Mouse (Mus musculus) right cerebral cortex, postnatal 36 days (tissue): ENCODE data around the gene Nrn1.

Experiments used
- DNase-seq, 2 experiments: peaks; one replicate each; pipeline ENCODE4 v3.0.0; 2022; ENCODE audit warnings: low spot score in 2 of 2, mixed read lengths in 1 of 2

Gene Nrn1

DNA sequence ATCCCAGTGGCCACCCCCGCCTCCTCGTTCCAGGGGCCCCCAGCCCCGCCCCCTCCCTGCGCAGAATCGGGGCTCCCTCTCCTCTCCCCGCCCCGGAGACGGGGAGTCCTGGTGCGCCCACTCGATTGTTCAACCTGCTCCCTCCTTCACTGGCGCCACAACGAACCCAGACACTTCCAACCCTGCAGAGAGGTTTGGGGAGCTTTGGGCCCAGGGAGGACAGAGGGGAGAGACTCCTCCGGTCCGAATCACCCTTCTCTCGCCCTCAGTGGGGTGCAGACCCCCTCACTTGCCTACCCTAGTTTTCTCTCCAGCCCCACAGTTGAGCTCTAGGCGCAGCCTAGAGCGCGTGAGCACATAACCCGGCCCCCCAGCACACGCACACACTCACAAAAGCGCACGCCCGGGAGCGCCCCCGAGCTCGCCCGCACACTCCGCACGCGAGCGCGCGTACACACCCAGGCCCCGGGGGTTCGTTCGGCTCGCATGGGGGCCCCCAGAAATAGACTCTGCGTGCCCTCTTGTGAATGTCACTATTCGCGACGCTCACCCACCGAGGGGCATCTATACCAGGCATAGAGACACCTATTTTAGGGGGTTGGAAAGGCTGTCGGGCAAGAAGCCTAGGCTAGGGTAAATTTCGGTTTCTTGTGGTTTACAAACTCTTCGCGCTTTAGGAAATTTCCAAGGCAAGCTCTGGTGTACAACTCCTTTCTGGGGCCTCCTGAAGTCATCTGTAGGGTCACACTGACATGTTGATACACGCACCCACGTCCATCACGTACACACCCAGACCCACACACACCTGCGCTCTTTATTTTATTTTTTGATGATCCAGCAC lies at the start of gene Nrn1:
Gene Nrn1 (minus strand): TSS at position 401 of the 841 bp plus-strand sequence.
- DNase-seq = peak; percentile 44 to 52

DNA sequence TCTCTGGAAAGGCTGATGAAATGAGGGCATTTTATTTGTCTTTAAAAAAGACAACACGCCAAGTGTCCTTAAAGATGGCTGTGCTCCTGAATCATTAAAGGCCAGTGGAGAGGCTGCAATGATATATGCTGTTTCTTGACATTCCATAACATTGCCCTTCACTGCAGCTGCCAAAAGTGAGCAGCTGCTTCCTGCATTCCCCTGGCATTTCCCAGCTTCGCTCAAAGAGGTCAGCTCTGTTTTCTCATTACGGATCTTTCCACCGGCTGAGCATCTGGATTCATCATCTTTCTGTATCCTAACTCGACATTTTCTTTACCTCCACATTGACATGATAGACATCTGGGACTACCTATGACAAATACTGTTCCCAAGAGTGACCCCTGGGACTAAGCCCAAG lies 44.7 kb upstream of the Nrn1 start:
- no peak for DNase-seq

DNA sequence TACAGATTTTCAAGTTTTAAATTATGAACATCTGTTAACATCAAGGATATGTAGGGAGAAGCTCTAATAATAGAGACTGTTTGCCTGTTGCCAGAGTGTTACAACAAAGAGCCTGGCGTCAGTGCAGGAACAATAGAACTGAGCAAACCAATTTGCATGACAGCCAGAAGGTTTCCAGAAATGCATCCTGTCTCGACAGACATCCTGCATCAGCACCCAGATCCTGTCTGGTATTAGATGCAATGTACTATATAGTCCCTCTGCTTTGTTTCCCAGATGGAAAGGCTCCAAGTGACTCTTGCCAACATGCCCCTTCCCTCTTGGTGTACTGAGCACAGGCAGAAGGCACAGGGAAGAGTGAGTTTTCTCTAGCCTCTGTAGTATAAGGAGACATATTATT lies 31.9 kb upstream of the Nrn1 start:
- DNase-seq = no peak

DNA sequence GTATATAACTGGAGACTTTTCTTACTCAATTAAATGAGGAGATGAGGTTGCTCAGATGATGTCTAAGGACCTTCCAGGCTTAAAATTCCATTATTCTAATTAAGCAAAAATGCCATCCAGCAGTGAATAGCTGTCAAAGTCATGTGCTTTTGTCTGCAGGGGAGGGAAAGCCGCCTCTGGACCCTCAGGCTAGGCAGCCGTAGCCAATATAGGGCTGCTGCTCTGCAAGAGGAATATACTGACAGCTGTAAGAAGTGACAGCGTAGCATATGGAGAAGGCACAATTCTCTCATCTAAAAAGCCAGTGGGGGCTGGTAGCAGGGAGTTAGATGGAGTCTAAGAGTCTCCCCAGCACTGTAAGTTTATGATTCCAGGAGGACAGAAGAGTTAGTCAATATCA lies 16.9 kb upstream of the Nrn1 start:
- no peak for DNase-seq

DNA sequence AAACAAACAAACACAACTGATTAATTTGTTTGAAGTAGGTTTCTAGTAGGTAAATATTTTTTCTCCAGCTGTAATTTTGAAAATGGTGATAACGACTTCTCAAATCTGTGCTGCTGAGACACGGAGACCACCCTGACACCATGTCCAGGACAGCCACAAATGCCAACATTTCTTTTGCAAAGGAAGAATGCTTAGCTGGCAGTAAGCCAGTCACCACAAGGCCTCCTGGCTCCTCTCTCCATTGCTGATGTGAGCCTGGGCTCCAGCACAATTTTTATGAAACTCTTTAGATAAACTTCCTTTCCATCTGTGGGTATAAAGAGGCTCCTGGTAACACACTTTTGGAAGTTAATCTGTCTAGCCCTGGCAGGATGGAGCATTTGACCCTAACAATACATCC lies 15.1 kb upstream of the Nrn1 start:
- DNase-seq = no peak

DNA sequence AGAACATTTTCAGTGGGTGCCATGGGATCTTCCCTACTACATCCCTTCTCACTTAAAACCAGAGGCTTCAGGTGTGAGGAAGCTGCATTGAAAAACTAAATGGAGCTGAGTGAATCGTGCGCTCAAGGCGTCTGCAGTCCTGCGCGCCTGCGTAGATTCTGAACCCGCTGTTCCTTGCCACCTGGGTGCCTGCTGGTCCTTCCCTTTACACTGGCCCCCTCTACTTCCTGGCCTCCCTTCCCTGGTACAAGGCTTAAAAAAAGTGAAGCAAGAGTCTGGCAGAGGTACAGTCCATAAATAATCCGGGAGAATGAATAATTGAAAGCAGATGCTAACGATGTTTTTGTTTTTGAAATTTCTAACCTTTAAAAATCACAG lies 1.7 kb upstream of the Nrn1 start:
- peak in 1 of 2 experiments; percentile 19 for DNase-seq

GRCm38 (mm10) chr13:36735901-36736618 lies 1.1 kb upstream of the Nrn1 start:
- peak; percentile 54 to 67 for DNase-seq

DNA sequence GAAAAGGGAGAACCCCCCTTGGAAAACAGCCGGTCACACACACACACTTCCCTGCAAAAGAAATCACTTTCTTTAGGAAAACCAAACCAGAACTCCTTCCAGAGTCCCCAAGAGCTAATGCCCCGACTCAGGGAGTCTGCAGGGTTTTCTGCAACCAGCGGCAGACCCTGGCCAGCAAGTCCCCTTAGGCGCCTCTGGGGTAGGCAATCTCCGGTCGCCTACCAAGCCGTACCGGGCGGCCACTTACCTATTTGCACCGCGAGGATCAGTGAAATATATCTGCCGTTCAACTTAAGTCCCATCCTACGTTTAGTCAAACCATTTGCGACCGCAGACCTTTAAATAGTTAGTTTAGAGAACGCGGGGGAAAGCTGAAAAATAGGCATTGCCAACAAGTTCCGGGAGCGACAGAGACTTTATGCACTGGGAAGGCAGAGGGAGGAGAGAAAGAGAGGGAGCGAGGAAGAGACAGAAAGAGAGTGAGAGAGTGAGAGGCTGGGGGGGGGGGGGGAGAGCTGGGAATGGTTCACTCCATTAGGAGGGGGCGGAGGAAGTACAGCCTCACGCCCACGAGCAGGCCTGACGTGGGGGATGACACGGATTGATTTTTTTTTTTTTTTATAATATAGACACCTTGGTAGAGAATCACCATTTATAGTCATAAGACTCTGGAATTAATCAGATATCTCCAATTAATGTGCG lies 791 bp downstream of the Nrn1 start:
- peak; percentile 26 to 36 for DNase-seq

GRCm38 (mm10) chr13:36733566-36733965 lies 1.4 kb downstream of the Nrn1 start:
- DNase-seq = no peak

- DNase-seq = no peak
These were observed 1.9 kb downstream of the Nrn1 start for GRCm38 (mm10) chr13:36732891-36733490.

- DNase-seq = peak in 1 of 2 experiments; percentile 23
These were observed 2.9 kb downstream of the Nrn1 start for GRCm38 (mm10) chr13:36731931-36732461.

- DNase-seq = no peak
These were observed 3.7 kb downstream of the Nrn1 start for GRCm38 (mm10) chr13:36731016-36731930.

DNA sequence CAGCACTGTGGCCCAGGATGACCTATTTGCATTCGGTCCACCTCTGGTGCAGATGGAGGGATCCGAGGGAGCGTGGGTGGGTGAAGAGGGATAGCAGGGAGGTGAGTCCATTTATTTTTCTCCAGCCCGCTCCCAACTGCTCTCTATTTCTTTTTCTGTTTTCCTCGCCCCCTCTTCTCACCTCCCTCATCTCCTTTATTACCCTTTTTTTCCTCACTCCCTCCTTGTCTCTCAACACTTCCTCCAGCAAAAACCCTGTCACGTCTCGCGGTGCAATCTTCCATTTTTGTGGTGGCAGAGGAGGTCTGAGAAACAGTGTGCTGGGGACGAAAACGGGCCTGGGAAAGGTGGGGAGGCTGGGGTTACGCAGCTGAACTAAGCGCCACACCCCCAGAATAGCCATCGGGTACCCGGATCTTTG lies 4.6 kb downstream of the Nrn1 start:
- DNase-seq = peak in 1 of 2 experiments; percentile 33

GRCm38 (mm10) chr13:36729731-36730340 lies 5.1 kb downstream of the Nrn1 start:
- DNase-seq = no peak

DNA sequence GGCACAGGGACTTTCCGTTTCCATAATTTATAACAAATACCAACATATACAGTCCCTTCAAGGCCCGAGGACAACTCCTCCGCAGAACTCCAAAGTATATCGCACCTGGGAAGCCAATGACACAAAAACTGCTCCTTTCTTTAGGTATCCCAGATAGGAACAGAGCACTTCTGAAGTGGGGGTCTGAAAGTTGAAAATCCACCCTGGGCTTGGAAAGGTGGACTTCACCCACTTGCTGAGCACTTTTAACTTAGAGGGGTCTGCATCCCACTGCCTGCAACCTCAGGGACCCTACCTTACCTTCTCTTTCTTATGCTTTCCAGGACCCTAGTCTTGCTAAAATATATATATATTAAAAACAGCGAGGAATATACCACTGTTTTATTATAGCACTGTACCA lies 6.4 kb downstream of the Nrn1 start:
- DNase-seq = no peak

GRCm38 (mm10) chr13:36727779-36728470 lies 7.0 kb downstream of the Nrn1 start:
- DNase-seq = no peak

DNA sequence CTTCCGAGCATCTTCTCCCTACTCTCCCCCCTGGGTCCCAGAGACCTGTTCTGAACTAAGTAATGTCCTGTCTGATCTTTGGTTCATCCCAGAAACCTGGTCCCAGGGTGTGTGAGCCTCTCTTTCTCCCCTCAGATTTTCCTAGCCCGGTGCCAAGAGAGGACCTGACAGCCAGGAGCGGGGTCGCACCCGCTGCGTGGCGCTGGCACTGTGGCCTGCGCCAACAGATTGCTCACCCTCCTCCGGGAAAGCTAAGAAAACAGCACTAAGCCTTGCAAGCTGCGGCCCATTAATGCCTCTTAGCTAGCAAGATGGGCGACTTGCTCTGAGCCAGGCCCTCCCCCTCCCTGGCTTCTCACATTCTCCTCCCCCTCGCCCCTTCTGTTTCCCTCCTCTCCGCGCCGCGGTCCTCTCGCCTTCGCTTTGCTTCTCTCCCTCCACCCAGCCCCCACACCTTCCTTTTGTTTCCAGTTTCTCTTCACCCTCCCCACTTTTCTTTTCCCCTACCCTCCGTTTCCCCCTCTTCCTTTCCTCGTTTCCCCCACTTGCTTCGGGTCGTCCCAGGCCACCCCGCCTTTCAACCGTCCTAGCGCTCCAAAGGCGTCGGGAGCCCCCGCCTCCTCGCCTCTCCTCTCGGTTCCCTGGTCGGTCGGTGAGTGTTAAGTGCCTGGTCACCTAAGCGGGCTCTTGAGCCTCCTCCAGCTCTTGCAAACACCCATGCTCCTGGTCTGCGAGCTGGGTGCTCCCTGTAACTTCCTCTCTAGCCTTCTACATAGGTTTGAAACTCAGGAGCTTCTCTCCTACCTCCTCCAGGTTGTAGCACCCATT lies 7.8 kb downstream of the Nrn1 start:
- peak; percentile 70 to 75 for DNase-seq

GRCm38 (mm10) chr13:36726551-36726950 lies 8.4 kb downstream of the Nrn1 start:
- no peak for DNase-seq

DNA sequence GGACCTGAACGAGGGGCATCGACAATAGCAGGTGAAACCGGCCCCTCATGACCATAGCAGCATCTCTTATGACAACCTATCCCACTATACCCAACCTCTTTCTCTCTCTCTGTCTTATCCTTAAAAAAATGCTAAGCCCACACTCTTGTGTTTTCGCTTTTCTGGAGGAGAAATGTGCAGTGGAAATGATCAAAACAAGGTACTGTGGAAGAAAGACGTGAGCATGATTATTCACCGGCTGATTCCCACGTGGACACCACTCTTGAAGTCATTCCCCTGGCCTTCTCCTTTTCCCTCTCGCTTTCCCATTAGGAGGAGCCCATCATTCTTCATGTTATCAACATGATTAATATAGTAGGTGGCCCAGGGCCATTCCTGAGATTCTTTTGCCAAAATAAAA lies 9.1 kb downstream of the Nrn1 start:
- DNase-seq = no peak
